Mouse (Mus musculus) liver, postnatal 0 days (tissue): ENCODE data around the gene Cyp2c38.

Source experiments
- CTCF ChIP-seq: sonication (generic); IDR thresholded peaks from 2 replicates; pipeline ENCODE4 v1.5.1; 2016; ENCODE audit warnings: antibody characterized with exemption, low read depth
- EP300 ChIP-seq: IDR thresholded peaks from 2 replicates; pipeline ENCODE4 v1.6.1; 2016; ENCODE audit warnings: antibody characterized with exemption, low read depth, mild to moderate bottlenecking

DNA sequence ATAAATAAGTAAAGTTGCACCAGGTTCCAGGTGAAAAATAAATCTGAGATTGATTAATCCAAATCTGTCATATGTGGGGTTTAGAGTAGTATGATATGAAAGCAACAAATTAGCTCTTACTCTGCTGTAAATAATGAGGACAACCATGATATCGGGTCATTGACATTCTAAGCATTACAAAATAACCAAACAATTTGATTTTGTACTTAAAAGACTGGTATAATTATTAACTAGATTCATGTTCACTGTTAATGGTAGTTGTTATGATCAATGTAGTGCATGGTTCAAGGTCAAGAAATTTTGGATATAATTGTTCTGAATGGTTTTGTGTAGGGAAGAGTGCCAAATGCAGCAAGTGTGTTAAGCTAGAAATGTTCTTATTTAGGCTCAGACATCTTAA is 46.7 kb upstream of the Cyp2c38 start:
- TF ChIP-seq CTCF: no peak
- peak; percentile 25 for TF ChIP-seq EP300
